Mouse (Mus musculus) bone marrow, adult 2 months (tissue): ENCODE data around the gene Tbxas1.

Source experiments
- CTCF ChIP-seq: fragments of 200-500 bp; IDR thresholded peaks from 2 replicates; pipeline ENCODE4 v1.5.1; 2011; ENCODE audit warnings: low read length, control low read depth; ENCODE audit not compliant: control insufficient read depth, insufficient read depth
- POLR2A ChIP-seq: fragments of 200-500 bp; IDR thresholded peaks from 2 replicates; pipeline ENCODE4 v1.6.1; 2011; ENCODE audit warnings: low read depth, mild to moderate bottlenecking, control low read depth, low read length, borderline replicate concordance; ENCODE audit not compliant: control insufficient read depth

GRCm38 (mm10) chr6:38908401-38908800 is 33.2 kb downstream of the Tbxas1 start:
- no peak for TF ChIP-seq CTCF
- TF ChIP-seq POLR2A: no peak
